Mouse (Mus musculus) lung, postnatal 0 days (tissue): Measurements from ENCODE around the gene Pgbd1. TPM values are rescaled to one million over a fixed set of nuclear protein-coding genes. Genes with fewer than 3 reads are reported as not detected.
"Not testable (repeated sequence)": the region's sequence is repeated elsewhere in the genome, so short reads cannot be mapped to it uniquely, and the experiment has no call there.

Experiments used
- ATAC-seq: fragments of 200-750 bp; cut with Nextera tagmentation; 2 replicates; pipeline ENCODE4 v1.8.0; 2017; ENCODE audit warnings: moderate library complexity
- DNase-seq: peaks from one replicate; pipeline ENCODE4 v3.0.0-alpha.2; 2016; ENCODE audit warnings: low spot score
- H3K27ac ChIP-seq: fragments of 300-500 bp; sonication (generic); 2 replicates; pipeline ENCODE4 v1.5.1; 2014; ENCODE audit warnings: antibody characterized with exemption, mild to moderate bottlenecking, low read length, mixed read lengths
- H3K27me3 ChIP-seq: fragments of 300-500 bp; sonication (generic); replicated peaks from 2 replicates; pipeline ENCODE4 v1.6.1; 2014; ENCODE audit warnings: low read length, mixed read lengths; ENCODE audit not compliant: insufficient read depth
- H3K36me3 ChIP-seq: fragments of 300-500 bp; sonication (generic); 2 replicates; pipeline ENCODE4 v1.6.1; 2014; ENCODE audit warnings: low read length, mixed read lengths; ENCODE audit not compliant: insufficient read depth
- H3K4me1 ChIP-seq: fragments of 300-500 bp; sonication (generic); 2 replicates; pipeline ENCODE4 v1.6.1; 2014; ENCODE audit warnings: antibody characterized with exemption, low read depth, low read length, mixed read lengths; ENCODE audit not compliant: insufficient read depth
- H3K4me2 ChIP-seq: fragments of 300-500 bp; sonication (generic); replicated peaks from 2 replicates; pipeline ENCODE4 v1.6.1; 2014; ENCODE audit warnings: low read depth, mild to moderate bottlenecking, low read length, moderate library complexity, mixed read lengths
- H3K4me3 ChIP-seq: fragments of 300-500 bp; sonication (generic); 2 replicates; pipeline ENCODE4 v1.5.1; 2014; ENCODE audit warnings: low read depth, low read length
- H3K9ac ChIP-seq: fragments of 300-500 bp; sonication (generic); replicated peaks from 2 replicates; pipeline ENCODE4 v1.6.1; 2014; ENCODE audit warnings: low read depth, mild to moderate bottlenecking
- H3K9me3 ChIP-seq: fragments of 300-500 bp; sonication (generic); 2 replicates; pipeline ENCODE4 v1.6.1; 2016; ENCODE audit warnings: low read length, mixed read lengths
- CTCF ChIP-seq: IDR thresholded peaks from 2 replicates; pipeline ENCODE4 v1.5.1; 2016; ENCODE audit warnings: antibody characterized with exemption, mild to moderate bottlenecking
- EP300 ChIP-seq: IDR thresholded peaks from 2 replicates; pipeline ENCODE4 v1.6.1; 2016; ENCODE audit warnings: antibody characterized with exemption, mild to moderate bottlenecking, control low read depth
- WGBS: fragments of 180-500 bp; shearing (Covaris S2); extraction: QIAGEN DNeasy Blood & Tissue Kit; methylation state at CpG from one replicate; pipeline ENCODE4 v1.1.7; 2014; 5-methylcytosine and 5-hydroxymethylcytosine counted together
- polyA plus RNA-seq: library from polyadenylated mRNA; unstranded; fragments of >200 nt; fragmentation: Nextera tagmentation; extraction: Ambion mirVana; gene quantifications from 2 replicates; pipeline ENCODE4 v1.2.1, GENCODE M21; 2015

Pgbd1 gene
- polyA plus RNA-seq, 1 experiment from 2014 or later = 0.87 TPM

DNA sequence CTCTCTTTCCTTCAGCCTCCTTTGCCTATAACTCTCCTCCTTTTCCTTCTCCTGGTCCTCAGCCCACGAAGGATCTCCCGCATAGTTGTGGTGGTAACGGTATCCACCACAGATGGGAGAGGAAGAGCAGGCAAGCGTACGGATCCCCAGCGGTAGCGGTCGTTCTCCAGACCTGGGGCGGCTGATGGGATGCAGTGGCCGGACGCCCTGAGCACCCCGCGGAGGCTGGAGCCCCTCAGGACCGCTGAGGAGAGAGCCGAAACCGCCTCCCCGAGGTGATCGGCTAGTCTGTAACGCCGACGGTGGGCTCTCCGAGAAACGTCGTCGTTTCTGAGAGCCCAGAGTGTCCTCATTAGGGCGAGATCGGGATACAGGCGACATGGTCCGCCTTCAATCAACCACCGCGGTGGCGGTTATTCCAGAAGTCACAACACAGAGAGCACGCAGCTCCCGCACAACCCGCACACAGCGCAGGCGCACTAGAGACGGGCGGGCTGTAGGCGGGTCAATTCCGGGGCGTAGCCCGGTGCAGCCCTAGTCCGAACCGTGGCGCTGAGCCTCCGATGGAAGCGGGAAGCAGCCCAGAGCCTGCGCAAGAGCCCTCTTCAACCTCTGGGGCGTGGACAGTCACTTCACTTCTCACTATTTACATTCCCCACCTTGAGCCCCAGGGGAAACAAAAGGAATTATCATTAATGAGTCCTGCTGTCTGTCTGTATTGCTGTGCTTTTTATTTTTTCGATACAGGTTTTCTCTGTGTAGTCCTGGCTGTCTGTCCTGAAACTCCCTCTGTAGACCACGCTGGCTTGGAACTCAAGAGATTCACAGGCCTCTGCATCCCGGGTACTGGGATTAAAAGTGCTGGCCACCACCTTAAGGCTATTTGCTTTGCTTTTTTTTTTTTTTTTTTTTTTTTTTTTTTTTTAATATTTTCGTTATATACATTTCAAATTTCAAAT is 27.5 kb upstream of the Pgbd1 start, which contains the start of gene Nkapl:
Gene Nkapl (minus strand): TSS at position 449 of the 959 bp plus-strand sequence.
- DNase-seq (peak; percentile 95), ATAC-seq (peak; percentile 100)
- no peaks in the 10 kb centered on the region for H3K27me3 ChIP-seq
- H3K4me1 ChIP-seq = no peaks in the 10 kb centered on the region
- peak within 1 kb of the TSS; percentile 91 for H3K4me2 ChIP-seq
- no peaks in the 10 kb centered on the region for H3K36me3 ChIP-seq
- H3K9ac ChIP-seq = peak within 1 kb of the TSS; percentile 72
- WGBS = 2% methylated on average over 54 of the region's 54 CpGs
- peak within 1 kb of the TSS; percentile 64 for H3K4me3 ChIP-seq
- peak within 1 kb of the TSS; percentile 81 for H3K27ac ChIP-seq
- H3K9me3 ChIP-seq = no peaks in the 10 kb centered on the region
- TF ChIP-seq CTCF (peak; percentile 12; the same call in 1 of the 2 replicates), EP300 (peak; percentile 42; the same call in 1 of the 2 replicates)

GRCm38 (mm10) chr13:21467336-21467735 is 26.5 kb upstream of the Pgbd1 start:
- Histone ChIP-seq H3K27me3 (no peaks in the 10 kb centered on the region), H3K4me3 (no peak overlapping the region), H3K36me3 (no peaks in the 10 kb centered on the region), H3K4me2 (no peak overlapping the region), H3K9me3 (no peaks in the 10 kb centered on the region), H3K27ac (no peak overlapping the region), H3K9ac (no peak overlapping the region), H3K4me1 (no peaks in the 10 kb centered on the region)
- WGBS = 88% methylated on average over 10 of the region's 10 CpGs
- DNase-seq = no peak
- no peak for ATAC-seq
- TF ChIP-seq CTCF (no peak), EP300 (no peak)

DNA sequence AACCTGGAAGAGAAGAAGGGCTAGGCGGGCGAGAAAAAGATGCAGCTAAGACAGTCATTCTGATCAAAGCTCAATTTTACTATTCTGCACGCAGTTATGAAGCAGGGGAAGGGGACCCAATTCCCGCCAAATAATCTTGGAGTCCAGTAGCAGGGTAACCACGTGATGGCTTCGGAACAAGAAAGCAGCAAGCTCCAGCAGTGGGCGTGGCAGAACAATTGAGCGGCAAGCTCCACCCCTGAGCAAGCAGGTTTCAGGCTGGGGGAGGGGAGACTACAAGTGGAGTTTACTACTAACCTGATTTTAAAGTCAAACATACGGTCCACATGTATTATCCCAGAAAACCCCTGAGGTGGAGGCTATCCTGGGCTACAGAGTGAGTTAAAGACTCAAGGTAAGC is 21.7 kb upstream of the Pgbd1 start:
- not testable (repeated sequence) for H3K36me3 ChIP-seq, H3K4me3 ChIP-seq, H3K4me1 ChIP-seq, DNase-seq, H3K9me3 ChIP-seq, ATAC-seq, H3K4me2 ChIP-seq, H3K27me3 ChIP-seq, H3K27ac ChIP-seq, H3K9ac ChIP-seq
- WGBS = 50% methylated on average over 9 of the region's 9 CpGs

- Histone ChIP-seq H3K27ac (no peak overlapping the region), H3K4me2 (no peak overlapping the region), H3K4me1 (no peaks in the 10 kb centered on the region; the same call in 1 of the 2 replicates), H3K4me3 (no peak overlapping the region), H3K9me3 (no peaks in the 10 kb centered on the region), H3K27me3 (no peaks in the 10 kb centered on the region), H3K36me3 (no peaks in the 10 kb centered on the region), H3K9ac (no peak overlapping the region)
- DNase-seq (peak; percentile 82), ATAC-seq (peak; percentile 90)
- 11% methylated on average over 4 of the region's 4 CpGs for WGBS
- TF ChIP-seq EP300 = peak; percentile 88
- no peak for TF ChIP-seq CTCF
Measured at GRCm38 (mm10) chr13:21456347-21456746, 15.5 kb upstream of the Pgbd1 start.

DNA sequence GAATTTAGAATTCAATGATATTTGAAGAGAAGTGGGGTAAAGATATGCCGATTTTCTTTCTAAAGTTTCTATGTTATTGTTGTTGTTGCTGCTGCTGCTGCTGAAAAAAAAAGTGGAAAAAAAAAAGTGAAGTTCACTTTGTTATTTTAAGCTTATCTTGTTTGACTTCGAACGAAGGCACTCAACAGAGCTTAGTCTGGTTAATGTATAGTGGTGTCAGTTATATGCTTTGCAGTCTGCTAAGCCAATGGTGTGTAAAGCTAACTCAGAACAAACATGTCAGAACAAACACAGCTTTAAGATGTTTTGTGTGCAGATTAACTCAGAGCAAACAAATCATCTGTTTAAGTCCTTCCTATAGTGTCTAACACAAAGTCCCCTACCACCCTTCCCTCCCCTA is 13.3 kb upstream of the Pgbd1 start:
- TF ChIP-seq CTCF = no peak
- TF ChIP-seq EP300 = no peak
- Histone ChIP-seq H3K9me3 (no peaks in the 10 kb centered on the region), H3K36me3 (no peaks in the 10 kb centered on the region), H3K4me2 (no peak overlapping the region; the same call in 1 of the 2 replicates), H3K4me1 (no peaks in the 10 kb centered on the region; the same call in 1 of the 2 replicates), H3K4me3 (no peak overlapping the region), H3K9ac (no peak overlapping the region), H3K27me3 (no peaks in the 10 kb centered on the region), H3K27ac (no peak overlapping the region)
- ATAC-seq (no peak), DNase-seq (no peak)
- WGBS = 52% methylated on average over 3 of the region's 3 CpGs

DNA sequence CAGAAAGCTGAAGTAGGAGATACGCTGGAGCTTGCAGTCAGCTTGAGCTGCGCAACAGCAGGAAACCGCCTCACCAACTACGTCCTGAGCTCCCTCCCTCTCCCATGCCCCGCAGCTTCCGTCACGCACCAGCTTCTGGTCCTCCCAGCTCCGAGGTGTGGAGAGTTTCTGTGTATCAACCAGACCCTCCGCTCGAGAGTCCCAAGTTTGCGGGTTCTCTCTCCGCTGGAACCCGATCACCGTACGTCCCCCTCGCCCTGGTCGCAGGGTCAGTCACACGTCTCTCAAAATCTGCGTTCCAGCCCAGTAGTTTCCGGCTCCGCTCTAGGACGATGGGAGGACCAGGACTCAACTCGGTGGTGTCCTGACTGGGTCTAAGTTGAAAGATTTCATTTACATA is 12.6 kb upstream of the Pgbd1 start, which contains the start of gene Zscan26:
Gene Zscan26 (minus strand): TSS at position 282 of the 400 bp plus-strand sequence.
- H3K27ac ChIP-seq = peak within 1 kb of the TSS; percentile 86
- TF ChIP-seq EP300 = peak; percentile 43; the same call in 1 of the 2 replicates
- TF ChIP-seq CTCF = no peak

More for the DNA sequence above, 12.6 kb upstream of the Pgbd1 start, which contains the start of gene Zscan26:
- peak; percentile 91 for DNase-seq
- Histone ChIP-seq H3K27me3 (no peaks in the 10 kb centered on the region), H3K9ac (peak within 1 kb of the TSS; percentile 76), H3K36me3 (no peaks in the 10 kb centered on the region), H3K9me3 (no peaks in the 10 kb centered on the region), H3K4me3 (peak within 1 kb of the TSS; percentile 85), H3K4me1 (no peaks in the 10 kb centered on the region; the same call in 1 of the 2 replicates), H3K4me2 (peak within 1 kb of the TSS; percentile 66)
- peak; percentile 90 for ATAC-seq
- under 1% methylated on average over 23 of the region's 23 CpGs for WGBS
